Mouse (Mus musculus) heart, embryonic 13.5 days (tissue): ENCODE measurements around the gene Bcat2. TPM values are rescaled to one million over a fixed set of nuclear protein-coding genes. Genes with fewer than 3 reads are reported as not detected.
"Not testable (repeated sequence)": the region's sequence is repeated elsewhere in the genome, so short reads cannot be mapped to it uniquely, and the experiment has no call there.

Experiments used
- ATAC-seq: fragments of 200-750 bp; cut with Nextera tagmentation; 2 replicates; pipeline ENCODE4 v1.8.0; 2017; ENCODE audit warnings: moderate TSS enrichment; ENCODE audit not compliant: insufficient number of reproducible peaks, low FRiP score, low TSS enrichment; ENCODE audit errors: extremely low read depth
- H3K27ac ChIP-seq: fragments of 300-500 bp; sonication (generic); replicated peaks from 2 replicates; pipeline ENCODE4 v1.5.1; 2015; ENCODE audit warnings: moderate library complexity, mild to moderate bottlenecking, inconsistent platforms
- H3K27me3 ChIP-seq: fragments of 300-500 bp; sonication (generic); replicated peaks from 2 replicates; pipeline ENCODE4 v1.6.1; 2015; ENCODE audit warnings: mild to moderate bottlenecking, inconsistent platforms
- H3K36me3 ChIP-seq: fragments of 300-500 bp; sonication (generic); 2 replicates; pipeline ENCODE4 v1.6.1; 2015; ENCODE audit warnings: mild to moderate bottlenecking, inconsistent platforms
- H3K4me1 ChIP-seq: fragments of 300-500 bp; sonication (generic); 2 replicates; pipeline ENCODE4 v1.6.1; 2015; ENCODE audit warnings: inconsistent platforms
- H3K4me2 ChIP-seq: fragments of 300-500 bp; sonication (generic); 2 replicates; pipeline ENCODE4 v1.6.1; 2015; ENCODE audit warnings: inconsistent platforms, mild to moderate bottlenecking, moderate library complexity
- H3K4me3 ChIP-seq: fragments of 300-500 bp; sonication (generic); 2 replicates; pipeline ENCODE4 v1.5.1; 2015; ENCODE audit warnings: moderate library complexity, mild to moderate bottlenecking, inconsistent platforms
- H3K9ac ChIP-seq: fragments of 300-500 bp; sonication (generic); 2 replicates; pipeline ENCODE4 v1.6.1; 2015; ENCODE audit warnings: inconsistent platforms, mild to moderate bottlenecking, moderate library complexity
- H3K9me3 ChIP-seq: fragments of 300-500 bp; sonication (generic); 2 replicates; pipeline ENCODE4 v1.6.1; 2016; ENCODE audit warnings: inconsistent platforms
- WGBS: fragments of 180-500 bp; shearing (Covaris S2); methylation state at CpG from one replicate; pipeline ENCODE4 v1.1.7; 2015; ENCODE audit warnings: mixed read lengths; 5-methylcytosine and 5-hydroxymethylcytosine counted together
- polyA plus RNA-seq: library from polyadenylated mRNA; unstranded; fragments of >200 nt; fragmentation: Nextera tagmentation; extraction: Ambion mirVana; gene quantifications from 2 replicates; pipeline ENCODE4 v1.2.1, GENCODE M21; 2015

The Bcat2 gene
- 65.4 and 66.3 TPM in 2 replicates for polyA plus RNA-seq

GRCm38 (mm10) chr7:45570103-45570741, at the start of gene Bcat2:
Bcat2 (plus strand) TSS chr7:45570153.
- Histone ChIP-seq H3K9me3 (no peaks in the 10 kb centered on the region), H3K36me3 (0 out of 2 replicates have a peak, but pooled peaks cover 4% of the 10 kb centered on the region), H3K4me2 (peak within 1 kb of the TSS; percentile 87), H3K4me3 (peak within 1 kb of the TSS; percentile 74), H3K9ac (peak within 1 kb of the TSS; percentile 92), H3K4me1 (peaks cover 51% of the 10 kb centered on the region), H3K27me3 (no peaks in the 10 kb centered on the region), H3K27ac (peak within 1 kb of the TSS; percentile 89)
- under 1% methylated on average over 42 of the region's 42 CpGs for WGBS
- peak; percentile 49 for ATAC-seq

GRCm38 (mm10) chr7:45520605-45521004, 49.3 kb upstream of the Bcat2 start:
- ATAC-seq, result no peak
- H3K9me3 ChIP-seq, result no peaks in the 10 kb centered on the region
- H3K9ac ChIP-seq, result no peak overlapping the region
- WGBS, result 88% methylated on average over 7 of the region's 7 CpGs
- H3K27ac ChIP-seq, result no peak overlapping the region
- H3K4me1 ChIP-seq, result peaks cover 49% of the 10 kb centered on the region
- peak overlapping the region; percentile 92 for H3K4me3 ChIP-seq
- H3K36me3 ChIP-seq, result peaks cover 23% of the 10 kb centered on the region
- H3K4me2 ChIP-seq, result peak overlapping the region; percentile 91
- no peaks in the 10 kb centered on the region for H3K27me3 ChIP-seq

GRCm38 (mm10) chr7:45521728-45522184, 48.2 kb upstream of the Bcat2 start:
- Histone ChIP-seq H3K4me1 (peaks cover 43% of the 10 kb centered on the region), H3K4me2 (peak overlapping the region; percentile 91), H3K27me3 (no peaks in the 10 kb centered on the region), H3K27ac (peak overlapping the region; percentile 89), H3K4me3 (peak overlapping the region; percentile 92), H3K9me3 (no peaks in the 10 kb centered on the region), H3K36me3 (peaks cover 23% of the 10 kb centered on the region), H3K9ac (peak overlapping the region; percentile 88)
- ATAC-seq, result peak; percentile 14; the same call in 1 of the 2 replicates
- under 1% methylated on average over 28 of the region's 28 CpGs for WGBS

- H3K27ac ChIP-seq, result peak overlapping the region; percentile 89
- H3K4me1 ChIP-seq, result peaks cover 46% of the 10 kb centered on the region
- peaks cover 23% of the 10 kb centered on the region for H3K36me3 ChIP-seq
- no peaks in the 10 kb centered on the region for H3K27me3 ChIP-seq
- no peaks in the 10 kb centered on the region for H3K9me3 ChIP-seq
- H3K4me3 ChIP-seq, result peak overlapping the region; percentile 92
- 50% methylated on average over 16 of the region's 16 CpGs for WGBS
- no peak for ATAC-seq
- H3K4me2 ChIP-seq, result peak overlapping the region; percentile 91
- peak overlapping the region; percentile 88 for H3K9ac ChIP-seq
Observed at GRCm38 (mm10) chr7:45522194-45522752, 47.7 kb upstream of the Bcat2 start.

- H3K4me1 ChIP-seq, result peaks cover 46% of the 10 kb centered on the region
- peak overlapping the region; percentile 89 for H3K27ac ChIP-seq
- peak overlapping the region; percentile 92 for H3K4me3 ChIP-seq
- H3K9me3 ChIP-seq, result no peaks in the 10 kb centered on the region
- peaks cover 23% of the 10 kb centered on the region for H3K36me3 ChIP-seq
- 66% methylated on average over 18 of the region's 18 CpGs for WGBS
- ATAC-seq, result peak; percentile 35; the same call in 1 of the 2 replicates
- H3K9ac ChIP-seq, result peak overlapping the region; percentile 88
- no peaks in the 10 kb centered on the region for H3K27me3 ChIP-seq
- H3K4me2 ChIP-seq, result peak overlapping the region; percentile 91
Observed at GRCm38 (mm10) chr7:45522957-45523676, 46.8 kb upstream of the Bcat2 start.

- Histone ChIP-seq H3K9me3 (no peaks in the 10 kb centered on the region), H3K4me1 (peaks cover 46% of the 10 kb centered on the region), H3K27ac (peak overlapping the region; percentile 89), H3K27me3 (no peaks in the 10 kb centered on the region), H3K36me3 (peaks cover 23% of the 10 kb centered on the region), H3K4me2 (peak overlapping the region; percentile 91), H3K9ac (peak overlapping the region; percentile 88), H3K4me3 (peak overlapping the region; percentile 92)
- WGBS, result 72% methylated on average over 13 of the region's 13 CpGs
- ATAC-seq, result no peak
Observed at GRCm38 (mm10) chr7:45523678-45524170, 46.2 kb upstream of the Bcat2 start.

GRCm38 (mm10) chr7:45524841-45525621, 44.9 kb upstream of the Bcat2 start:
- peak; percentile 47; the same call in 1 of the 2 replicates for ATAC-seq
- 4% methylated on average over 12 of the region's 12 CpGs for WGBS
- Histone ChIP-seq H3K4me2 (peak overlapping the region; percentile 91), H3K4me1 (peaks cover 53% of the 10 kb centered on the region), H3K9me3 (no peaks in the 10 kb centered on the region), H3K9ac (peak overlapping the region; percentile 97), H3K36me3 (peaks cover 23% of the 10 kb centered on the region), H3K27me3 (no peaks in the 10 kb centered on the region), H3K27ac (peak overlapping the region; percentile 99), H3K4me3 (peak overlapping the region; percentile 92)

GRCm38 (mm10) chr7:45525809-45526473, 44.0 kb upstream of the Bcat2 start, which contains the start of the genes Ppp1r15a and Plekha4:
Ppp1r15a (minus strand) TSS chr7:45526268.
Plekha4 (plus strand) TSS chr7:45526330.
- peak; percentile 72 for ATAC-seq
- H3K9me3 ChIP-seq, result no peaks in the 10 kb centered on the region
- peak within 1 kb of the TSS; percentile 97 for H3K9ac ChIP-seq
- H3K4me3 ChIP-seq, result peak within 1 kb of the TSS; percentile 92
- peak within 1 kb of the TSS; percentile 91 for H3K4me2 ChIP-seq
- no peaks in the 10 kb centered on the region for H3K27me3 ChIP-seq
- H3K36me3 ChIP-seq, result peaks cover 23% of the 10 kb centered on the region
- WGBS, result under 1% methylated on average over 54 of the region's 54 CpGs
- peaks cover 61% of the 10 kb centered on the region for H3K4me1 ChIP-seq
- H3K27ac ChIP-seq, result peak within 1 kb of the TSS; percentile 99

- H3K4me3 ChIP-seq, result peak overlapping the region; percentile 92
- H3K9ac ChIP-seq, result peak overlapping the region; percentile 97
- peaks cover 23% of the 10 kb centered on the region for H3K36me3 ChIP-seq
- H3K9me3 ChIP-seq, result no peaks in the 10 kb centered on the region
- peak overlapping the region; percentile 99 for H3K27ac ChIP-seq
- H3K4me2 ChIP-seq, result peak overlapping the region; percentile 91
- 13% methylated on average over 7 of the region's 7 CpGs for WGBS
- peaks cover 57% of the 10 kb centered on the region for H3K4me1 ChIP-seq
- no peak for ATAC-seq
- H3K27me3 ChIP-seq, result no peaks in the 10 kb centered on the region
Observed at GRCm38 (mm10) chr7:45526474-45527120, 43.4 kb upstream of the Bcat2 start.

GRCm38 (mm10) chr7:45527169-45527568, 42.8 kb upstream of the Bcat2 start:
- Histone ChIP-seq H3K4me2 (peak overlapping the region; percentile 91), H3K36me3 (peaks cover 23% of the 10 kb centered on the region), H3K4me1 (peaks cover 59% of the 10 kb centered on the region), H3K4me3 (peak overlapping the region; percentile 92), H3K27ac (peak overlapping the region; percentile 99)
- H3K27me3 ChIP-seq, ATAC-seq, H3K9me3 ChIP-seq, H3K9ac ChIP-seq: not testable (repeated sequence)
- WGBS, result 84% methylated on average over 6 of the region's 6 CpGs
